Mouse (Mus musculus) midbrain, embryonic 13.5 days (tissue): ENCODE measurements around the gene Nif3l1. TPM values are rescaled to one million over a fixed set of nuclear protein-coding genes. Genes with fewer than 3 reads are reported as not detected.

Experiments used
- ATAC-seq: fragments of 200-750 bp; cut with Nextera tagmentation; 2 replicates; pipeline ENCODE4 v1.8.0; 2017; ENCODE audit warnings: mild to moderate bottlenecking, moderate TSS enrichment, moderate library complexity
- H3K27ac ChIP-seq: fragments of 300-500 bp; sonication (generic); 2 replicates; pipeline ENCODE4 v1.5.1; 2015; ENCODE audit warnings: inconsistent platforms, mild to moderate bottlenecking, moderate library complexity
- H3K27me3 ChIP-seq: fragments of 300-500 bp; sonication (generic); 2 replicates; pipeline ENCODE4 v1.6.1; 2015; ENCODE audit warnings: mild to moderate bottlenecking, inconsistent platforms
- H3K36me3 ChIP-seq: fragments of 300-500 bp; sonication (generic); 2 replicates; pipeline ENCODE4 v1.6.1; 2015; ENCODE audit warnings: mild to moderate bottlenecking, inconsistent platforms
- H3K4me1 ChIP-seq: fragments of 300-500 bp; sonication (generic); replicated peaks from 2 replicates; pipeline ENCODE4 v1.6.1; 2015; ENCODE audit warnings: inconsistent platforms
- H3K4me2 ChIP-seq: fragments of 300-500 bp; sonication (generic); replicated peaks from 2 replicates; pipeline ENCODE4 v1.6.1; 2015; ENCODE audit warnings: moderate library complexity, mild to moderate bottlenecking, inconsistent platforms
- H3K4me3 ChIP-seq: fragments of 300-500 bp; sonication (generic); replicated peaks from 2 replicates; pipeline ENCODE4 v1.5.1; 2015; ENCODE audit warnings: mild to moderate bottlenecking, inconsistent platforms
- H3K9ac ChIP-seq: fragments of 300-500 bp; sonication (generic); replicated peaks from 2 replicates; pipeline ENCODE4 v1.6.1; 2015; ENCODE audit warnings: mild to moderate bottlenecking, inconsistent platforms
- H3K9me3 ChIP-seq: fragments of 300-500 bp; sonication (generic); 2 replicates; pipeline ENCODE4 v1.6.1; 2016; ENCODE audit warnings: mild to moderate bottlenecking, inconsistent platforms
- WGBS: fragments of 180-500 bp; shearing (Covaris S2); methylation state at CpG from one replicate; pipeline ENCODE4 v1.1.7; 2015; 5-methylcytosine and 5-hydroxymethylcytosine counted together
- polyA plus RNA-seq: library from polyadenylated mRNA; unstranded; fragments of >200 nt; fragmentation: Nextera tagmentation; extraction: Ambion mirVana; gene quantifications from 2 replicates; pipeline ENCODE4 v1.2.1, GENCODE M21; 2015

The Nif3l1 gene
- polyA plus RNA-seq, 1 experiment from 2014 or later: 61.2 TPM

DNA sequence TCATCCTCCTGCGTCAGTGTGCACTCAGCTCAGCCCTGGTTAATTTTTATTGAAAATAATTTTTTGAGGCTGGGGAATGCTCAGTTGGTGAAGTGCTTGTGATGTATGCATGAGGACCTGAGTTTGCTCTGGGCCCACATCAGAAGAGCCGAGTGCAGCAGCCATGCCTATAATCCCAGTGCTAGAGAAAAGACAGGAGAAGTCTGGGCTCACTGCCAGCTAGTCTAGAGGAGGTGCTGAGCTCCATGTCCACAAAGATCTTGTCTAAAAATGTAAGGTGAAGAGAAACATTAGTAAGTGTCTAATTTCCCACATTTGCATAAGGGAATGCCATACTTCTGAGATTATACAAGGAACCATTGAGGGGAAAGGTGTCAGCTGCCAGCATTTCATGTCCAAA lies 13.9 kb downstream of the Nif3l1 start:
- Histone ChIP-seq H3K4me2 (no peak overlapping the region), H3K9me3 (no peaks in the 10 kb centered on the region), H3K4me1 (no peaks in the 10 kb centered on the region), H3K27ac (no peak overlapping the region), H3K4me3 (no peak overlapping the region), H3K36me3 (peaks cover 96% of the 10 kb centered on the region), H3K27me3 (no peaks in the 10 kb centered on the region), H3K9ac (no peak overlapping the region)
- whole genome bisulfite sequencing: 93% methylated on average over 2 of the region's 2 CpGs
- ATAC-seq: no peak

GRCm38 (mm10) chr1:58460566-58460965 lies 15.6 kb downstream of the Nif3l1 start:
- Histone ChIP-seq H3K4me1 (no peaks in the 10 kb centered on the region), H3K4me2 (no peak overlapping the region), H3K36me3 (peaks cover 96% of the 10 kb centered on the region), H3K27me3 (no peaks in the 10 kb centered on the region), H3K9ac (no peak overlapping the region), H3K4me3 (no peak overlapping the region), H3K9me3 (no peaks in the 10 kb centered on the region), H3K27ac (no peak overlapping the region)
- WGBS: 98% methylated on average over 3 of the region's 3 CpGs
- ATAC-seq: no peak

- no peak for ATAC-seq
- peaks cover 87% of the 10 kb centered on the region for H3K36me3 ChIP-seq
These were observed 19.0 kb downstream of the Nif3l1 start for GRCm38 (mm10) chr1:58463935-58464334.

GRCm38 (mm10) chr1:58465042-58465441 lies 20.1 kb downstream of the Nif3l1 start:
- Histone ChIP-seq H3K9me3 (no peaks in the 10 kb centered on the region), H3K36me3 (peaks cover 89% of the 10 kb centered on the region), H3K27me3 (no peaks in the 10 kb centered on the region), H3K4me3 (no peak overlapping the region), H3K9ac (no peak overlapping the region), H3K4me1 (no peaks in the 10 kb centered on the region), H3K4me2 (no peak overlapping the region), H3K27ac (no peak overlapping the region)
- ATAC-seq: no peak
- 92% methylated on average over 4 of the region's 4 CpGs for WGBS

More at GRCm38 (mm10) chr1:58463935-58464334, 19.0 kb downstream of the Nif3l1 start:
- Histone ChIP-seq H3K9ac (no peak overlapping the region), H3K27ac (no peak overlapping the region), H3K27me3 (no peaks in the 10 kb centered on the region), H3K4me2 (no peak overlapping the region), H3K9me3 (no peaks in the 10 kb centered on the region), H3K4me3 (no peak overlapping the region), H3K4me1 (no peaks in the 10 kb centered on the region)
- WGBS: 95% methylated on average over 2 of the region's 2 CpGs

GRCm38 (mm10) chr1:58465561-58465960 lies 20.6 kb downstream of the Nif3l1 start:
- H3K36me3 ChIP-seq: peaks cover 89% of the 10 kb centered on the region

GRCm38 (mm10) chr1:58475662-58476061 lies 30.7 kb downstream of the Nif3l1 start:
- Histone ChIP-seq H3K4me3 (no peak overlapping the region), H3K9ac (no peak overlapping the region), H3K36me3 (peaks cover 81% of the 10 kb centered on the region), H3K4me1 (no peaks in the 10 kb centered on the region), H3K9me3 (no peaks in the 10 kb centered on the region), H3K27me3 (no peaks in the 10 kb centered on the region), H3K4me2 (no peak overlapping the region), H3K27ac (no peak overlapping the region)
- no peak for ATAC-seq
- 96% methylated on average over 8 of the region's 8 CpGs for WGBS

More at GRCm38 (mm10) chr1:58465561-58465960, 20.6 kb downstream of the Nif3l1 start:
- Histone ChIP-seq H3K4me1 (no peaks in the 10 kb centered on the region), H3K9me3 (no peaks in the 10 kb centered on the region), H3K27ac (no peak overlapping the region), H3K4me2 (no peak overlapping the region), H3K4me3 (no peak overlapping the region), H3K27me3 (no peaks in the 10 kb centered on the region), H3K9ac (no peak overlapping the region)
- no peak for ATAC-seq
- 94% methylated on average over 4 of the region's 4 CpGs for WGBS

DNA sequence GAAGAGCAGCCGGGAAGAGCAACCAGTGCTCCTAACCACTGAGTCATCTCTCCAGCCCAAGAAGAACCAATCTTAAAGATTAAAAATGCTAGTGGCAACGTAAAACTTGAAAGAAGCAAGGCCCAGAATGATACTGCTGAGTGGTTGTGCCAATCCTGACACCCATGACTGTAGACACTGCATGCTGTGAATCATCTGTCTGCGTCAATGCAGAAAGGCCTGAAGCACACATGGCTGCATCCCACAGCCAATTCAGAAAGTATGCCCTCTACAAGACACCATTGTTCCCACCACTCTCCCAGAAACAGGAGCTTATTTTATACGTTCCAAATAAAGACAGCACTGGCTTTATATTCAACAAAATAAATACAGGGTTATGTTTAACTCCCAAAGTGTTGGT lies 37.7 kb downstream of the Nif3l1 start:
- Histone ChIP-seq H3K27ac (no peak overlapping the region), H3K9me3 (no peaks in the 10 kb centered on the region), H3K27me3 (no peaks in the 10 kb centered on the region), H3K4me1 (no peaks in the 10 kb centered on the region), H3K9ac (no peak overlapping the region), H3K4me3 (no peak overlapping the region), H3K36me3 (peaks cover 72% of the 10 kb centered on the region), H3K4me2 (no peak overlapping the region)
- ATAC-seq: no peak
- WGBS: 92% methylated on average over 4 of the region's 4 CpGs

- peaks cover 81% of the 10 kb centered on the region for H3K36me3 ChIP-seq
- H3K4me1 ChIP-seq: no peaks in the 10 kb centered on the region
- no peaks in the 10 kb centered on the region for H3K27me3 ChIP-seq
- H3K4me3 ChIP-seq: no peak overlapping the region
- no peak overlapping the region for H3K27ac ChIP-seq
- no peak for ATAC-seq
- 95% methylated on average over 6 of the region's 6 CpGs for WGBS
- H3K9ac ChIP-seq: no peak overlapping the region
- no peaks in the 10 kb centered on the region for H3K9me3 ChIP-seq
- H3K4me2 ChIP-seq: no peak overlapping the region
These were observed 50.7 kb downstream of the Nif3l1 start for GRCm38 (mm10) chr1:58495603-58496002.

GRCm38 (mm10) chr1:58497678-58498077 lies 52.7 kb downstream of the Nif3l1 start:
- ATAC-seq: no peak
- Histone ChIP-seq H3K27ac (no peak overlapping the region), H3K4me1 (no peaks in the 10 kb centered on the region), H3K4me3 (no peak overlapping the region), H3K4me2 (no peak overlapping the region), H3K36me3 (peaks cover 61% of the 10 kb centered on the region), H3K9ac (no peak overlapping the region), H3K9me3 (no peaks in the 10 kb centered on the region), H3K27me3 (no peaks in the 10 kb centered on the region)
- 94% methylated on average over 4 of the region's 4 CpGs for WGBS

- Histone ChIP-seq H3K27me3 (no peaks in the 10 kb centered on the region), H3K9ac (no peak overlapping the region), H3K36me3 (peaks cover 55% of the 10 kb centered on the region), H3K4me1 (peaks cover 10% of the 10 kb centered on the region), H3K4me3 (no peak overlapping the region), H3K9me3 (no peaks in the 10 kb centered on the region), H3K4me2 (no peak overlapping the region), H3K27ac (no peak overlapping the region)
- no peak for ATAC-seq
- 95% methylated on average over 1 of the region's 1 CpGs for WGBS
These were observed 53.8 kb downstream of the Nif3l1 start for GRCm38 (mm10) chr1:58498758-58499157.

GRCm38 (mm10) chr1:58503134-58503533 lies 58.2 kb downstream of the Nif3l1 start:
- no peak for ATAC-seq
- Histone ChIP-seq H3K27me3 (no peaks in the 10 kb centered on the region), H3K9ac (no peak overlapping the region), H3K36me3 (peaks cover 31% of the 10 kb centered on the region), H3K4me2 (peak overlapping the region; percentile 83), H3K4me1 (peaks cover 20% of the 10 kb centered on the region), H3K4me3 (peak overlapping the region; percentile 99), H3K27ac (no peak overlapping the region), H3K9me3 (peaks cover 14% of the 10 kb centered on the region)

GRCm38 (mm10) chr1:58503793-58504370 lies 58.9 kb downstream of the Nif3l1 start:
- 28% methylated on average over 9 of the region's 9 CpGs for WGBS
- Histone ChIP-seq H3K4me3 (peak overlapping the region; percentile 99), H3K36me3 (peaks cover 32% of the 10 kb centered on the region), H3K27ac (peak overlapping the region; percentile 86), H3K27me3 (no peaks in the 10 kb centered on the region), H3K9me3 (peaks cover 19% of the 10 kb centered on the region), H3K4me2 (peak overlapping the region; percentile 83), H3K4me1 (peaks cover 20% of the 10 kb centered on the region), H3K9ac (peak overlapping the region; percentile 94)
- ATAC-seq: no peak
